Mouse (Mus musculus) thymus, adult 2 months (tissue): ENCODE results near the gene Suds3.

ENCODE experiments used
- CTCF ChIP-seq: fragments of 200-500 bp; IDR thresholded peaks from 2 replicates; pipeline ENCODE4 v1.5.1; 2012; ENCODE audit warnings: mild to moderate bottlenecking, control low read depth, low read length, moderate library complexity, borderline replicate concordance; ENCODE audit not compliant: control insufficient read depth, poor library complexity, insufficient read depth; ENCODE audit errors: extremely low read depth
- POLR2A ChIP-seq: fragments of 200-500 bp; IDR thresholded peaks from 2 replicates; pipeline ENCODE4 v1.6.1; 2012; ENCODE audit warnings: mild to moderate bottlenecking, low read length, control low read depth, moderate library complexity; ENCODE audit not compliant: control insufficient read depth, poor library complexity, insufficient read depth; ENCODE audit errors: extremely low read depth

DNA sequence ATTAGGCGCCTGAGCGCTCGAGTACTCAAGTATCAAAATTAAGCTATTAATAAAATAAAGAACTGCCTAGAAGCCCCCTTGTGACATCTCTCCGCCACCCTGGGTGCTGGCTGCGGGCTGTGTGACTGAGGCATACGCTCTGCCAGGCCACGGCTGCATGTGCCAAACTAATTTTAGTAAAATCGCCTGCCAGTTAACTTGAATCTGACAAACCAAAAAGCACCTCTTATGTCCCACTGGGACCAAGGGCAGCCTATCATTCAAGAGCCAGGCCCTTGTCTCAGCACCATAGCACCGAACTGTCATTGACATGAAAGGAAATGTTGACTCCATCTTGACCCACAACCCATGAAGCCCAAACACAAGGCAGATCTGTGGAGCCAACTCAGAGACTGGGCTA lies 10.2 kb downstream of the Suds3 start:
- TF ChIP-seq CTCF (no peak), POLR2A (no peak)
